Mouse (Mus musculus) heart, adult 9 months (tissue): Measurements from ENCODE around the gene Ogfr.

Experiments used
- DNase-seq, 2 experiments: peaks; one replicate each; pipeline ENCODE4 v3.0.0; 2022; ENCODE audit warnings: low spot score in 2 of 2

Gene Ogfr

DNA sequence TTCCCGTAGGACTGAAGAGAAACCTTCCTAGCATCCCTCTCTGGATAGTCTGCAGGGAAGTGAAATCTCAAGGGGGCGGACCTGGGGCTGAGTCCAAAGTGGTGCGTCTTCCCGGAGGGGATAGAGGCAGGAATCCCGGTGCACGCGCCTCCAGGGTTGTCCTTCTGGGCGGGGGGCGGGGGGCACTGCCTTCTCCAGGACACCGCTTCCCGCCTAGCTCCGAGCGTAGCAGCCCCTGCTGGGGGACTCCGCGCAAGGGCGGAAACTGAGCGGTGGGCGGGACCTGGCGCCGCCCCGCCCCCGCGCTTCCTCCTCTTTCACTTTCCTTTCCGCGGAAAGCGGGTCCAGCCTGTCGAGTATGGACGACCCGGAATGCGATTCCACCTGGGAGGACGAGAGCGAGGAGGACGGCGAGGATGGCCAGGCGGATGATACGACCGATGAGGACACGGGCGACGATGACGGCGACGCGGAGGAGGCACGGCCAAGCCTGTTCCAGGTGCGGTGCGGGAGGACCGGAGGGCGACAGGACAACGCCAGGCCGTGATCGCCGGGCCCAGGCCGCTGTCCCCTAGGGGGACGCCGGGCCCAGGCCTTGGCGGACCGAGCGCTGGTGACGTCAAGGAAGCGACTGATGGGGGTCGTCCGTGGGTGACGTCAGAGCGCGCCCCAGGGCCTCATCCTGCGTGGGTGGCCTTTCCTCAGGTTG is at the start of gene Ogfr:
TSS of gene Ogfr (plus strand) at position 123 of the 709 bp plus-strand sequence.
- DNase-seq: peak; percentile 86 to 87

DNA sequence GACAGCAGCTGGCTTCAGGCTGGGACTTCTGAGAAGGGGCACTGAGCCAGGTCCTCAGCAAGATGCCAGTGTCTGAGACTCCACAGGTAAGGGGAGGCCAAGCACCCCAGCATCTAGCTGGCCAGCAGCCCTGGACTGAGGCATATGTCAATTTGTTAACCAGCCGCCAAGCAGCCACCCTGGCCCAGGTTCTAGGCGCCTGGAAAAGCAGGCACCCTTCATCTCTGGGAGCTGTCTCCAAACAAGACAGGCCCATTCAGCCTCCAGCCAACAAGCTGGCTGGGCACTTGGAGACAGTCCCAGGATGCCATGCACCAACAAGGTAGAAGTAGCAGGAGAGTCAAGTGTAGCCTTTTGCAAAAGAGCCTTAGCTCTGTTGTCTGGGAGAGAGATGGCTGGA is 45.4 kb upstream of the Ogfr start:
- no peak for DNase-seq

DNA sequence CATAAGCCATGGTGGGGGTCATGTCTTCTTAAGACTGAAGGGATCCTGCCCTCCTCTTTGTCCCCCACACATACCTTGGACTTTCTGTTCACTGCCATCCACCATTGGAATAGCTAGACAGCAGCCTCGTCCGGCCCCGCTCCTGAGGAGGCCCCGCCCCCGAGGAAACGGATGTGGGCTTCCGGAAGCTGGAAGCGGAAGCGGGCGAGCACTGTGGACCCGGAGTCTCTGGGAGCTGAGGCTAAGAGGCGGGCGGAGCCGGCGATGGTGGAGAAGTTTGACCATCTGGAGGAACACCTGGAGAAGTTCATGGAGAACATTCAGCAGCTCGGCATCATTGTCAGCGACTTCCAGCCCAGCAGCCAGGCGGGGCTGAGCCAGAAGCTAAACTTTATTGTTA is 44.0 kb upstream of the Ogfr start:
- DNase-seq: no peak

DNA sequence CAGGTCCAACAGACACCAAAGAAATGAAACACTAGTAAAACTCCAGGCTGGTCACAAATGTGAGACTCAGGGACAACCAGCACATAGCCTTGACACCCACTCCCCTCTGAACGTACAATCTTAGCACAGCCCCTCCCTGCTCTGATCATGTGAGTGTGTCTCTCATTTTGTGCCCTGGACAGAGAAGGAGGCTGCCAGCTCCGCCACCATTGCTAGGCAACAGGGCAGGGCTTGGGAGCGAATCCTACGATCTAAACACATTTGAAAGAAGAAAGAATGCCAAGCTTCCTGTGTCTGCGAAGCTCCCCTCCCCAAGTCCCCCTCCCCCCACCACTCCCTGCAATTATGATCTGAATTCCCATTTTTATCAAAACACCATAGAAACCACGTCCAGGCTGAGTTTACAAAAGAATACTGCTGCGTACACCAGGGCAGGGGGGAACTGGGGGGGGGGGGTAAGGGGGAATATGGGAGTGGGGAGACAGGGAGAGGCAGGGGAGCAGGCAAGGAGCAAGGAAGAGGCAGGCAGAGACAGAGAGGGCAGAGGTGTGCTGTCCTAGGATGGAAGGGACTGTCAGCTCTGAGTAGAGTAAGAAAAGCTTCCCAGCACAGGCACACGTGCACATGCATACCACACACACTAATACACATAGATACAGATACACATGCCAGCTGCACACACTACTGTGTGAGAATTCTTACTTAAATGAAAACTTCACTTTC is 41.5 kb upstream of the Ogfr start:
- DNase-seq: no peak

DNA sequence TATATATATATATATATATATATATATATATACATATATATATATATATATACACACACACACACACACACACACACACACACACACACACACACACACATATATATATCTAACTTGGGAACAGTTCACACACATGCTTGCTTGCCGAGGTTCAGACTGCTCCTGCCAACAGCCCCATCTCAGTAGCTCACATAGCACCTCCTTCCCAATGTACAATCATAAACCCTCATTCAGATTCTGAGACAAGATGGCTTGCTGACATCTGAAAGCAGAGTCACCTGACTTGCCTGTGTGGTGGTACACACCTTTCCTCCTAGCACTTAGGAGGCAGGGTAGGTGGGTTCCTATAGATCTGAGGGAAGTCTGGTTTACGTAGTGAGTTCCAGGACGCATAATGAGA is 36.7 kb upstream of the Ogfr start:
- no peak for DNase-seq

DNA sequence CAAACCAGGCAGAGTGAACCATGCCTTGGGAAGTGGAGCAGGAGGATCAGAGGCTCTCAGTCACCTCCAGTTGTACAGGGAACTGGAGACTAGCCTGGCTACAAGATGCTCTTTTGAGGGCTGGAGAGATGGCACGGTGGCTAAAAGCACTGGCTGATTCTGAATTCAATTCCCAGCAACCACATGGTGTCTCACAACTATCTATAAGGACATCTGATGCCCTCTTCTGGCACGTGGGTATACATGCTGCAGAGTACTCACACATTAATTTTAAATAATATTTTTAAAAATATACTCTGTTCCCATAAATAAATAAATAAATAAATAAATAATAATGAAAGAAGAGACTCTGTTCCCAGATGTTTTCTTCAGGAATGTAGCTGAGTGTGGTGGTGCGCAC is 33.8 kb upstream of the Ogfr start:
- DNase-seq: no peak

DNA sequence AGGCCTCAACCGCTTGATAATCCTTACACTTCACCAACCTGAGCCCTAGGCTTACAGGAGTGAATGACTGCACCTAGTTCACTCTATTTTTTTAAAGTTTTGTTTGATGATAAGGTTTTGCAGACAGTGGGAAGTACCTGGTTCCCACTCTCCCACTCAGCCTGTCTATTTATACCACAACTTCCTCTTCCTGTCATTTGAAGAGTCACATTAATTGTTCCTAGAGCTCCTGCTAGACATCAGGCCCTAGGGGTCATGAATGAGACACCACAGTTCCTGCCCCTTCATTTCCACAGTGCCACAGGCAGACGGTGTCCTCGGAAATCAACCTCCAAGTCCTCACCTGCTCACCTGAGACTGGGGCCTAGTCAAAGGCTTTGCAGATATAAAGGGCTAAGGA is 32.6 kb upstream of the Ogfr start:
- no peak for DNase-seq

DNA sequence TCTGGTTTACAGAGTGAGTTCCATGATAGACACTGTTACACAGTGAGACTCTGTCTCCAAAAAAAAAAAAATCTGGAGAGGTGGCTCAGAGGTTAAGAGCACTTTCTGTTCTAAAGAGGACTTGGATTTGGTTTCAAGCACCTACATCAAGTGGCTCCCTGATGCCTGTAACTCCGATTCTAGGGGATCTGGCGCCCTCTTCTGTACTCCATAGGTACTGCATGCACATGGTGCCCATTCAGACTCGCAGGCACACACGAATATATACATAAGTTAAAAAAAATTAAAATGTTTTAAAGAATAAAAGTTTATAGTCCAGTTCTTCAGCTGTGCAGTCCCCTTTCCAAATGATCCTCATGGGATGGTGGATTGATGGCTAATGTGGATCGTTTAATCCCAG is 28.8 kb upstream of the Ogfr start:
- no peak for DNase-seq

DNA sequence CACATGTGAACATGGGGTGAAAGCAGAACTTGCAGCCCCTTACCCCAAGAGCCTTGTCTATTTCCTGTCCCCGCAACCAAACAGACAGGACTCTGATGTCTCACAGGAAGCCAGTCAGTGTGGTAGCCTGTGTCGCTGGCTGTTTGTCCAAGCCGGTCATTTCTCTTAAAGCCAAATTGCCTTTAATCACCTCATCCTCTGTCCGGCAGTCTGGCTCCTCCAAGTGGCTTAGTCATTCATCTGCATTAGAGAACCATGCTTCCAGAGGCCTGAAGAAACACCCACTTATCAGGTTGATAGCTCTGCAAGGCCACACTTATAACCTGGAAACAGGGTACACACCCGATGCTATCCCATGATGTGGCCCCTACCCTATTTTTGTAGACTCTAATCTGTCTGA is 26.9 kb upstream of the Ogfr start:
- DNase-seq: no peak

DNA sequence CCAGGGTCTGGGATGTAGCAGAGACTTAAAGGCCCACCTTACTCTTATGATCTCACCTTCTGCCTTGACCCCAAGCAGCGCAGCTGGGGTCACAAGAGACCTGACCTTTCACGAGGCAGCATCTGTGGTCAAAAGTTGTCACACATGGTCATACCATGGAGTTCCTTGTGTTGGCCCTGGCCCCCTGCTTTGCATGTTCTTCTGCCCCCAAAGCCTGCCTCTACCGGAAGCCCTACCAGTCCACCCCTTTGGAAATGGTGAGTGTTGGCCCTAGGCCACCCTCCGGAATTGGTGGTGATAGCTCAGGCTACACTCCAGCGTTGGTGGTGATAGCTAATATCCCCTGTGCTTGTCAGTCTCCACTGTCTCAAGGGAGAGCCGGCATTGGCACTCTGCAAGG is 25.7 kb upstream of the Ogfr start:
- no peak for DNase-seq

DNA sequence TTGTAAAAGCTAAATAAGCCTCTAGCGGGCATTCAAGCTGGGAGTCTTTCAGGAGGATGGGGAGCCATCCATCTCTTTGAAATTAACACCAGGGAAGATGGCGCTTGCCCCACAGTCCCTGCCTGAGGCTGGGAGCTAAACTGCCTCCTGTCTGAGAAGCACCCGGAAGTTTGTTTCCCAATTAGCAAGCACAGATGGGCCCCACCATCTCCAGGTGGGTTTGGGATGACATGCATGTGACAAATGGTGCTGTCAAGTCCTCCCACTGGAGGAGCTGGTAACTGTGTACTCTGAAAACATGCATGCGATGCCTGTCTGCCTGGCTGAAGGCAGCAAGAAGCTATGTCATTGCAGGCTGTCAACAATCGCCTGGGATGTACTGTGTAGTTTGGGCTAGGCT is 25.2 kb upstream of the Ogfr start:
- DNase-seq: no peak

DNA sequence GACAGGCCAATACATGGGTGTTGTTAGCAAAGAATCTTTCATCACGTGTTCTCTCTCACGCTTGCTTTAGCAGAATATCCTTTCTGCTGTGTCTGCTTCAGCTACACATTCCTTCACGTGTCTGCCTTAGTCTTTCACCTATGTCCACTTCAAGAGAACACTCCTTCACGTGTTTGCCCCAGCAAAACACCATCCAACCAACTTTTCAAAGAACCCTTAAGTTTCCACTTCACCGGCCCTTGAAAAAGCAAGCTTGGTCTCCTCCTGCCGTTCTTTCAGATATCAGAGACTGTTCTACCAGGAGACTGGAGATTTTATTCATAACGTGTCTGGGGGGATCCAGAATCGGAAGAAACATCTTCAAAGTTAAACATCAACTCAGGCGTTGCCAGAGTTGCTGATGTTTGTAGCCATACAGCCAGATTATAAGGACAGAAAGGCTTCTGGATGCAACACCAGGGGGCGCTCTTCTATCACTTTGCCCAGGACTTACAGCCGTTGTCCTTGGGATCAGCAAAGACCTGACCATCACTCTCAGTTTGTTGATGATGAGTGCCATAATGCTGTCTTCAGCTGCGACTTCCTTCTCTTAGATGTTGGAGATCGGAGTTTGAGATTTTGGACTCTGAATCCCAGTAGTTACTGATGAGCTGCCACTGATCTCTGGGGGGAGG is 22.7 kb upstream of the Ogfr start:
- peak in 1 of 2 experiments; percentile 42 for DNase-seq

DNA sequence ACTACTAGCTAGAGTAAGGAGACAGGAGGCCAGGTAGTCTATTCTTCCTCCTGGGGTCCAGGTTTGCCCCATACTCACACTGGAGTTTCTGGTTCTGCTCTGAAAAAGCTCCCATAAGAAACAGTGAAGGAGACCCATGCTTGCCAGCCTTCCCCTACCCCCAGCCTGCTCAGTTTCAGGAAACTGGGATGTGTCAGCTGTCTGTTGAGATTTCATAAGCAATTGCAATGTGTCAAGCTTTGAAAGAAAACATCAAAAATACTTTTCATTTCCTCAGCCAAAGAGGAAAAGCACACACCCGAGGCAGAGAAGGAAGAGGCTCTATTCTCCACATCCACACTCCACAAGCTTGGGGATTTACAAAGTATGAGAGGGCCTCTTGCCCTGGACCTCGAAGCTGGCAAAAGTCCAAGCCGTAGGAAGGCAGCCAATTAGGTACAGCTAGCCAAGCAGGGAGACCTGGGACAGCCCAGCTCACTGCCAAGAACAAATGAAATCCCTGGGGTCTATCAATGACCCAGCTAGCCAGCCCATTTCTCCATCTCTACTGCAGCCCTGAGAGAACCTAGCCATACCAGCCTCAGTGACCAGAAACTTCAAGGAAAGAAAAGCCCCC is 19.9 kb upstream of the Ogfr start:
- peak; percentile 74 to 76 for DNase-seq

DNA sequence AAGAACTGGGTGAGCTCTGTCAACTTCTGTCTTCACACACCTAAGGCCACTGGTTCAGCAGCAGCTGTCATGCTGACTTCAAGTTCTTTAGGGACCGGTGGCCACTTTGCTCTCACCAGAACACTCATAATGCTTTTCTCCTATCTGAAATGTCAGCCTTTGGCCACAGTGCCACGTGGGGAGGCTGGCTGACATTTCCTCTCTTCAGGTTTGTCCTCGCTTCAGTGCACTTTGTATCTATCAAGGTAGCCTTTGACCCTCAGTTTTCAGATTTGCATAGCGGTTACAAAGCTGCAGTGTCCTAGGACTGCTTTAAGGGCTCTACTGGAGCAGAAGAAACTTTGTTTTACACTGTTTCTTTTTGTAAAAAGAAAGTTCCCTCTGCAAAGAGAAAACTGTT is 12.6 kb upstream of the Ogfr start:
- no peak for DNase-seq

DNA sequence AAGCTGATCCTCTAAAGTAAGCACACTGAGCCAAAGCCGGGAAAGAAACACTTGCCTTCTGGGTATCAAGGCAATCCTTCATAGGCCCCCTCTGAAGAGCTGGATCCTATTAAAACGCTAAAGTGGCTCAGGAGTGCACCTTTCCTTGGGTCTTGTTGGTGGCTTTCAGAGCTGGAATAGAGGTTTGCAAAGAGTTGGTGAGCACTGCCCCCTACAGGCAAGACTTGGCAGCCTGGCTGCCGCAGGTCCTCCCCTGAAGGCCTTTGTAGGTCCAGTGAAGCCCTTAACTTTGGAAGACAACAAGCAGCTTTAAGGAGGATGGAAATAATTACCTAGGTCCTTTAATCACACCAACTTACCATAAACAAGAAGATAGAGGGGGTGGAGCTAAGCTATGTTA is 10.4 kb upstream of the Ogfr start:
- DNase-seq: peak in 1 of 2 experiments; percentile 50

DNA sequence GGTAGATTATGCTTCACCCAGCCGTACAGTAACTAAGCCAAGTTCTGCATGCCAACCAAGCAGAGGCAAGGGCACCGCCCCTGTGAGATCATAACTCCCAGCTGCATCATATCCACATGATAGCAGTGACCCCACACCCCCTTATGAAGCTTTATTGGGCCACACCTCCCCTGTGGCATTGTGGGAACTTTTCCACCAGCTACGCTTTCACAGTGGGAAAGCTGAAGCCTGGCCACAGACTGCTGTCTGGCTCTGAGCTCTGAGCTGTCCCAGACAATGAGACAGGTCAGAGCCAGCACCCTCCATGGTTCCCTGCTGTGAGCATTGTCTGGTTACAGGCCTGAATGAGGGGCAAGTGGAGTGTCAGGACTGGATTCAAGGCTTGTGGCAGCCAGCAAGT is 8.0 kb upstream of the Ogfr start, which contains the start of gene Mrgbp:
TSS of gene Mrgbp (plus strand) at position 303 of the 400 bp plus-strand sequence.
- DNase-seq: peak in 1 of 2 experiments; percentile 29

DNA sequence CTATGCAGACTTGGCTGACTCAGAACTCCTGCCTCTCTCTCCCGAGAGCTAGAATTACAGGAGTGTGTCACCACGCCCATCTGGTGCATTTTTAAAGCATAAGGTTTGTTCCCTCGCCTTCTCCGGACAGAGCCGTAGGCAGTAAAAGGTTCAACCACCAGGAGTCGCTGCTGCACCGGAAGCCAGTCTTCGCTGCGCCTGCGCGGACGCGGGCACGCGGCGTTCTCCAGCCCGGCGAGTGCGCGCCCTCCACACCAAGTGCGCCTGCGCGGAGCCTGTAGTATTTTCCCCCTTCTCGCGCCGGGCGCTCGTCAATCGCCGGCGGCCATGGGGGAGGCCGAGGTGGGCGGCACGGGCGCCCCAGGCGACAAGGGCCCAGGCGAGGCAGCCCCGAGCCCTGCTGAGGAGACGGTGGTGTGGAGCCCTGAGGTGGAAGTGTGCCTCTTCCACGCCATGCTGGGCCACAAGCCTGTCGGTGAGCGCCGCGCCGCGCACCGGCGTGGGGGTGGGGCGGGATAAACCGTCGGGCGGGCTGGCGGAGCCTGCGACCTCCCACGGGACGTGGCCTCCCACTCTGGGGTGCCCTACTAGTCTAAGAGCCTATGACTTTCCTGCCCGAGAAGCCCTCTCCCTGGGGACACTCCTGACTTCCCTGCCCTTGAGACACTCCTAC is 6.4 kb upstream of the Ogfr start:
- peak; percentile 94 to 95 for DNase-seq

DNA sequence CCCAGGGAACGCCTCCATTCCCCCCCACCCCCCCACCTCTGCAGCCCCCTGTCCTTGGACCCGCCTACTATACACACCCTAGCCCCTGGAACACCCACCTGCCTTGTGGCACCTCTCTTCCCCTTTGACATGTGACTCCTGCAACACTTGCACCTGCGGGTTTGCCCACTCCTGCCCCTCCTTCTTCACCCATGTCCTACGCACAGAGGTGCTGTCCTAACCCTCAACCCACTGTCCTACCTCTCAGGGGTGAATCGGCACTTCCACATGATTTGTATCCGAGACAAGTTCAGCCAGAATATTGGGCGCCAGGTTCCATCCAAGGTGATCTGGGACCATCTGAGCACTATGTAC is 5.9 kb upstream of the Ogfr start:
- no peak for DNase-seq

DNA sequence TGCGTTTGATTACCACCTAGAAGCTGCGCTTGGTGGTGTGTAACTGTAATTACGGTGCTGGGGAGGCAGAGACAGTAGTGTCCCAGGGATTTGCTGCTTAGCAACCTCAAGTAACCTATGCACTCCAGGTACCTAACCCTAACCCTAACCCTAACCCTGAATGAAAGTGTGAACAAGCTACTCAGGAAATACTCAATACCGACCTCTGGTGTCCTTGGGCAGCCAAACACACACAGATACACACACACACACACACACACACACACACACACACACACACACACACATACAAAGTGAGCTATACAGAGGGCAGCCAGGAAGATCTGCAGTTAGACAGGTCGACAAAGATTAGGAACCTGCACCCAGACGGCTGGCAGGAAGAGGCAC is 316 bp upstream of the Ogfr start:
- DNase-seq: no peak

DNA sequence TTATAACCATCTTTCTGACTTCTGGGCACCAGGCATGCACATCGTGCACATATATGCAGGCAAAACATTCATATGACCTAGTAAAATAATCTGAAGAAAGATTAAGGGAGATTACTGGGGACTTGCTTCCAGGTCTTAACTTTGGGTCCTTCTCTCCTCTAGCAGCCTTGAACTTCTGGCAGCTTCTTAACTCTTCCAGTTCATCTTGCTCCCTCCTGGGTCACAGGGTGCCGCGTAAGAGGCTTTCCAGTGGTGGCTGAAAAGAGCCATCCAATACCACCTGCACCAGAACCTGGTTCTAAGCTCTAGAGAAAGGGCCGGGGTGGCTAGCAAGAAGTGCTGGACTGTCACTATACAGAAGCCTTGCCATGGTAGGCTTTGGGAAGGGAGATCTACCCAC is 8.4 kb downstream of the Ogfr start, which contains the start of gene Col9a3:
TSS of gene Col9a3 (plus strand) at position 301 of the 400 bp plus-strand sequence.
- DNase-seq: no peak

DNA sequence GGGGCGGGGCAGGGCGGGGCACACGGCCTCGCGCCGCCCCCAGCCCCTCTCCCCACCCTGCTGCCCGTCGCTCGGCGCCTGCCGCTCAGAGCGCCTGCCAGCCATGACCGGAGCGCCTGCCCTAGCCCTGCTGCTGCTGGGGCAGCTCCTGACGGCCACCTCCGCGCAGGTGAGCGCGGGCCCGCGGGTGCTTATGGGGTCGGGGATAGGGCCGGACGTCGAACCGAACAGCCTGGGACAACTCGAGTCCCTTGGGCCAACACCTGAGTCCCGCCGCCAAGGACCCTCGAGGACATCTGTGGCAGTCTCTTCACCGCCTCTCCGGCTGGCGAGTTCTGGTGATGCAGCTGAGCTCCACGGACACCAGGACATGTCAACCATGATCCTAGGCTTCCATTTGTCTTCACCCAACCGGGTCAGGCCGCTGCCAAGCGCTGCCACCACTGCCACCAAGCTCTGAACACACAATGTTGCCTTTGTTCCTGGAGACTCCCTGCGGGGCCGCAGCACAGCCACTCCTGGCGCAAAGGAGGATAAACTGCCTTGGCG is 9.2 kb downstream of the Ogfr start:
- DNase-seq: no peak
